Mouse (Mus musculus) heart, embryonic 14.5 days (tissue): ENCODE data around the gene Hcfc2. TPM values are rescaled to one million over a fixed set of nuclear protein-coding genes. Genes with fewer than 3 reads are reported as not detected.

Experiments
- ATAC-seq: fragments of 200-750 bp; cut with Nextera tagmentation; 2 replicates; pipeline ENCODE4 v1.8.0; 2017; ENCODE audit warnings: low read depth, moderate TSS enrichment; ENCODE audit not compliant: insufficient number of reproducible peaks, insufficient read depth, low FRiP score
- H3K27ac ChIP-seq, 2 experiments: fragments of 200-500 bp in 1 of 2; fragments of 300-500 bp in 1 of 2; sonication (generic) in 1 of 2; replicated peaks in 1 of 2; 2 replicates each; pipeline ENCODE4 v1.5.1; 2012 to 2014; ENCODE audit warnings: low read depth in 2 of 2, low read length in 2 of 2, control low read depth in 1 of 2, mild to moderate bottlenecking in 1 of 2, mixed read lengths in 1 of 2; ENCODE audit not compliant: control insufficient read depth in 1 of 2, insufficient read depth in 1 of 2
- H3K27me3 ChIP-seq: fragments of 300-500 bp; sonication (generic); 2 replicates; pipeline ENCODE4 v1.6.1; 2014; ENCODE audit warnings: mild to moderate bottlenecking, low read length, control low read depth; ENCODE audit not compliant: control insufficient read depth, insufficient read depth
- H3K36me3 ChIP-seq: fragments of 300-500 bp; sonication (generic); 2 replicates; pipeline ENCODE4 v1.6.1; 2014; ENCODE audit warnings: mild to moderate bottlenecking, control low read depth, low read length, mixed read lengths; ENCODE audit not compliant: control insufficient read depth, insufficient read depth
- H3K4me1 ChIP-seq, 2 experiments: fragments of 200-500 bp in 1 of 2; fragments of 300-500 bp in 1 of 2; sonication (generic) in 1 of 2; 2 replicates each; pipeline ENCODE4 v1.6.1; 2012 to 2014; ENCODE audit warnings: low read length in 2 of 2, control low read depth in 1 of 2, mixed read lengths in 1 of 2; ENCODE audit not compliant: control insufficient read depth in 2 of 2, insufficient read depth in 2 of 2
- H3K4me2 ChIP-seq: fragments of 300-500 bp; sonication (generic); 2 replicates; pipeline ENCODE4 v1.6.1; 2014; ENCODE audit warnings: mild to moderate bottlenecking, low read length
- H3K4me3 ChIP-seq, 2 experiments: fragments of 200-500 bp in 1 of 2; fragments of 300-500 bp in 1 of 2; sonication (generic) in 1 of 2; 2 replicates each; pipeline ENCODE4 v1.5.1; 2012 to 2014; ENCODE audit warnings: low read length in 2 of 2, mild to moderate bottlenecking in 2 of 2, control low read depth in 1 of 2, low read depth in 1 of 2, moderate library complexity in 1 of 2; ENCODE audit not compliant: control insufficient read depth in 1 of 2, insufficient read depth in 1 of 2
- H3K9ac ChIP-seq: fragments of 300-500 bp; sonication (generic); 2 replicates; pipeline ENCODE4 v1.6.1; 2014; ENCODE audit warnings: mild to moderate bottlenecking, low read length
- H3K9me3 ChIP-seq: fragments of 300-500 bp; sonication (generic); 2 replicates; pipeline ENCODE4 v1.6.1; 2016; ENCODE audit warnings: low read length, control low read depth; ENCODE audit not compliant: control insufficient read depth
- WGBS: fragments of 180-500 bp; shearing (Covaris S2); extraction: QIAGEN DNeasy Blood & Tissue Kit; methylation state at CpG from one replicate; pipeline ENCODE4 v1.1.7; 2014; 5-methylcytosine and 5-hydroxymethylcytosine counted together
- polyA plus RNA-seq: library from polyadenylated mRNA; unstranded; fragments of >200 nt; fragmentation: Nextera tagmentation; extraction: Ambion mirVana; gene quantifications from 2 replicates; pipeline ENCODE4 v1.2.1, GENCODE M21; 2014

The Hcfc2 gene
- polyA plus RNA-seq, 1 experiment from 2014 or later, result 40.2 TPM

GRCm38 (mm10) chr10:82741354-82741753, 45.4 kb downstream of the Hcfc2 start:
- no peak for ATAC-seq
- Histone ChIP-seq H3K4me2 (no peak overlapping the region), H3K9me3 (no peaks in the 10 kb centered on the region), H3K27me3 (no peaks in the 10 kb centered on the region), H3K4me1 (no peaks in the 10 kb centered on the region), H3K9ac (no peak overlapping the region), H3K27ac (no peak overlapping the region), H3K36me3 (peaks cover 76% of the 10 kb centered on the region), H3K4me3 (no peak overlapping the region)
- WGBS, result 92% methylated on average over 8 of the region's 8 CpGs

- Histone ChIP-seq H3K4me1 (no peaks in the 10 kb centered on the region), H3K27ac (no peak overlapping the region), H3K9me3 (no peaks in the 10 kb centered on the region), H3K36me3 (peaks cover 82% of the 10 kb centered on the region), H3K4me2 (no peak overlapping the region), H3K4me3 (no peak overlapping the region), H3K27me3 (no peaks in the 10 kb centered on the region), H3K9ac (no peak overlapping the region)
- no peak for ATAC-seq
- WGBS, result 88% methylated on average over 4 of the region's 4 CpGs
Observed at GRCm38 (mm10) chr10:82741876-82742275, 45.9 kb downstream of the Hcfc2 start.

GRCm38 (mm10) chr10:82742578-82742977, 46.6 kb downstream of the Hcfc2 start:
- H3K4me2 ChIP-seq, result no peak overlapping the region
- 88% methylated on average over 1 of the region's 1 CpGs for WGBS

GRCm38 (mm10) chr10:82744296-82744695, 48.3 kb downstream of the Hcfc2 start:
- no peaks in the 10 kb centered on the region for H3K4me1 ChIP-seq
- ATAC-seq, result no peak
- no peak overlapping the region for H3K4me3 ChIP-seq
- 88% methylated on average over 6 of the region's 6 CpGs for WGBS
- no peak overlapping the region for H3K9ac ChIP-seq
- H3K27ac ChIP-seq, result no peak overlapping the region
- no peaks in the 10 kb centered on the region for H3K27me3 ChIP-seq
- H3K36me3 ChIP-seq, result peaks cover 85% of the 10 kb centered on the region
- H3K9me3 ChIP-seq, result no peaks in the 10 kb centered on the region
- no peak overlapping the region for H3K4me2 ChIP-seq

More at GRCm38 (mm10) chr10:82742578-82742977, 46.6 kb downstream of the Hcfc2 start:
- Histone ChIP-seq H3K9me3 (no peaks in the 10 kb centered on the region), H3K9ac (no peak overlapping the region), H3K4me1 (no peaks in the 10 kb centered on the region), H3K27ac (no peak overlapping the region), H3K36me3 (peaks cover 85% of the 10 kb centered on the region), H3K4me3 (no peak overlapping the region), H3K27me3 (no peaks in the 10 kb centered on the region)
- no peak for ATAC-seq

GRCm38 (mm10) chr10:82745301-82745700, 49.3 kb downstream of the Hcfc2 start:
- ATAC-seq, result no peak

GRCm38 (mm10) chr10:82746988-82747850, 51.3 kb downstream of the Hcfc2 start:
- WGBS, result 83% methylated on average over 15 of the region's 15 CpGs
- H3K36me3 ChIP-seq, result peaks cover 90% of the 10 kb centered on the region
- no peaks in the 10 kb centered on the region for H3K4me1 ChIP-seq
- H3K27ac ChIP-seq, result no peak overlapping the region
- H3K9ac ChIP-seq, result no peak overlapping the region
- no peak for ATAC-seq
- H3K9me3 ChIP-seq, result no peaks in the 10 kb centered on the region
- H3K4me3 ChIP-seq, result no peak overlapping the region
- H3K27me3 ChIP-seq, result no peaks in the 10 kb centered on the region
- H3K4me2 ChIP-seq, result no peak overlapping the region

More at GRCm38 (mm10) chr10:82745301-82745700, 49.3 kb downstream of the Hcfc2 start:
- H3K27me3 ChIP-seq, result no peaks in the 10 kb centered on the region
- no peak overlapping the region for H3K9ac ChIP-seq
- WGBS, result 91% methylated on average over 5 of the region's 5 CpGs
- H3K4me1 ChIP-seq, result no peaks in the 10 kb centered on the region
- H3K27ac ChIP-seq, result no peak overlapping the region
- peaks cover 83% of the 10 kb centered on the region for H3K36me3 ChIP-seq
- no peaks in the 10 kb centered on the region for H3K9me3 ChIP-seq
- no peak overlapping the region for H3K4me2 ChIP-seq
- no peak overlapping the region for H3K4me3 ChIP-seq

GRCm38 (mm10) chr10:82750778-82751177, 54.8 kb downstream of the Hcfc2 start:
- no peaks in the 10 kb centered on the region for H3K9me3 ChIP-seq
- no peak overlapping the region for H3K27ac ChIP-seq
- WGBS, result 89% methylated on average over 6 of the region's 6 CpGs
- no peak for ATAC-seq
- H3K36me3 ChIP-seq, result peaks cover 97% of the 10 kb centered on the region
- no peak overlapping the region for H3K9ac ChIP-seq
- H3K27me3 ChIP-seq, result no peaks in the 10 kb centered on the region
- H3K4me3 ChIP-seq, result no peak overlapping the region
- no peaks in the 10 kb centered on the region for H3K4me1 ChIP-seq
- H3K4me2 ChIP-seq, result no peak overlapping the region
